Mouse (Mus musculus): Measurements from ENCODE around the gene Dip2b. TPM values are rescaled to one million over a fixed set of nuclear protein-coding genes. Genes with fewer than 3 reads are reported as not detected.

Dip2b gene
- total and polyA plus RNA-seq, 3 experiments: 13.9 to 68.9 (median 15.4) TPM

GRCm38 (mm10) chr15:100074754-100075153, 36.3 kb downstream of the Dip2b start:
- H3K79me2 ChIP-seq (ENCODE audit: control insufficient read depth, insufficient read depth, low read length, poor library complexity): peaks cover 10% of the 10 kb centered on the region
- H3K4me1 ChIP-seq (ENCODE audit: control insufficient read depth in 1 of 2, insufficient read depth in 2 of 2, low read length in 2 of 2): peaks cover 0 to 10% of the 10 kb centered on the region in 2 experiments; a peak in 2 of 4 replicates
- peaks cover 0 to 3% of the 10 kb centered on the region in 2 experiments; a peak in 2 of 4 replicates for H3K36me3 ChIP-seq (ENCODE audit: control insufficient read depth in 1 of 2, insufficient read depth in 2 of 2, low read length in 2 of 2)
- no peak overlapping the region for H3K27ac ChIP-seq (ENCODE audit: control insufficient read depth, low read depth, low read length)
- DNase-seq (ENCODE audit: low read depth, low spot score): no peak
- no peak overlapping the region for H3K9ac ChIP-seq (ENCODE audit: control insufficient read depth, low read depth, low read length, poor library complexity, severe bottlenecking)
- TF ChIP-seq TAL1 (IDR thresholded peaks at IDR 0.05; ENCODE audit: low read length) (no peak), GABPA (IDR thresholded peaks at IDR 0.05; ENCODE audit: low read depth, low read length) (no peak), E2F4 (IDR thresholded peaks at IDR 0.05; ENCODE audit: borderline replicate concordance, low read depth, low read length) (no peak), USF1 (IDR thresholded peaks at IDR 0.05; ENCODE audit: low read depth, low read length) (no peak), POLR2A (IDR thresholded peaks at IDR 0.05; ENCODE audit: control insufficient read depth in 1 of 2, insufficient read depth in 1 of 2, low read depth in 1 of 2, low read length in 2 of 2, poor library complexity in 1 of 2) (no peak), MAFK (IDR thresholded peaks at IDR 0.05; ENCODE audit: borderline replicate concordance, low read depth, low read length) (no peak), MXI1 (IDR thresholded peaks at IDR 0.05; ENCODE audit: low read depth, low read length) (no peak), EP300 (IDR thresholded peaks at IDR 0.05; ENCODE audit: low read depth in 1 of 2, low read length in 2 of 2) (no peak), ZC3H11A (IDR thresholded peaks at IDR 0.05; ENCODE audit: low read depth, low read length) (no peak), JUND (IDR thresholded peaks at IDR 0.05; ENCODE audit: low read depth, low read length) (no peak), BHLHE40 (IDR thresholded peaks at IDR 0.05; ENCODE audit: borderline replicate concordance, low read depth, low read length) (no peak), HCFC1 (IDR thresholded peaks at IDR 0.05; ENCODE audit: low read depth, low read length) (no peak)
- no peak overlapping the region for H3K4me3 ChIP-seq (ENCODE audit: control insufficient read depth in 1 of 2, insufficient read depth in 1 of 2, low read depth in 2 of 2, low read length in 2 of 2)
- H3K27me3 ChIP-seq (ENCODE audit: control insufficient read depth in 1 of 2, insufficient read depth in 2 of 2, low read length in 2 of 2): no peaks in the 10 kb centered on the region
- H3K9me3 ChIP-seq (replicated peaks; ENCODE audit: insufficient read depth, low read length): no peaks in the 10 kb centered on the region

GRCm38 (mm10) chr15:100076362-100076761, 37.9 kb downstream of the Dip2b start:
- Histone ChIP-seq H3K4me1 (ENCODE audit: control insufficient read depth in 1 of 2, insufficient read depth in 2 of 2, low read length in 2 of 2) (peaks cover 5 to 22% of the 10 kb centered on the region in 2 experiments), H3K36me3 (ENCODE audit: control insufficient read depth in 1 of 2, insufficient read depth in 2 of 2, low read length in 2 of 2) (peaks cover 0 to 18% of the 10 kb centered on the region in 2 experiments; a peak in 2 of 4 replicates), H3K79me2 (ENCODE audit: control insufficient read depth, insufficient read depth, low read length, poor library complexity) (peaks cover 10% of the 10 kb centered on the region), H3K27ac (ENCODE audit: control insufficient read depth, low read depth, low read length) (no peak overlapping the region), H3K9me3 (replicated peaks; ENCODE audit: insufficient read depth, low read length) (no peaks in the 10 kb centered on the region), H3K27me3 (ENCODE audit: control insufficient read depth in 1 of 2, insufficient read depth in 2 of 2, low read length in 2 of 2) (no peaks in the 10 kb centered on the region), H3K4me3 (ENCODE audit: control insufficient read depth in 1 of 2, insufficient read depth in 1 of 2, low read depth in 2 of 2, low read length in 2 of 2) (no peak overlapping the region), H3K9ac (ENCODE audit: control insufficient read depth, low read depth, low read length, poor library complexity, severe bottlenecking) (no peak overlapping the region)
- no peak for DNase-seq (ENCODE audit: low read depth, low spot score)
- no peak for TF ChIP-seq TCF12 (IDR thresholded peaks at IDR 0.05; ENCODE audit: low read depth, low read length)
- TF ChIP-seq MXI1 (IDR thresholded peaks at IDR 0.05; ENCODE audit: low read depth, low read length): no peak
- TF ChIP-seq TAL1 (IDR thresholded peaks at IDR 0.05; ENCODE audit: low read length): peak; percentile 33
- TF ChIP-seq ELF1 (IDR thresholded peaks at IDR 0.05; ENCODE audit: low read depth, low read length): no peak
